Comparison of ENCODE assay signal across 8 mouse cellular contexts in genomic region chr3:108781238-108781883, GRCm38 (mm10). TPM values are rescaled to one million over a fixed set of nuclear protein-coding genes. Genes with fewer than 3 reads are reported as not detected.
A peak's percentile ranks its signal among the peaks of the same experiment; 100 is the strongest.
DNase-seq lines count a peak whose midpoint lies in the region; ATAC-seq and TF ChIP-seq lines count a peak whose summit lies in the region.

No protein-coding gene starts in this region.

- intact Hi-C loops in heart, postnatal 10 days (cut with DNase I): no loop called here

- H3K9ac ChIP-seq in limb, embryonic 14.5 days (ENCODE audit: low read depth, low read length, severe bottlenecking): no peak overlapping the region
- 0 out of 2 replicates have a peak overlapping the region, but pooled peaks have one; percentile 8 for H3K9ac ChIP-seq in stomach, postnatal 0 days (ENCODE audit: low read length)

- no peak for TF ChIP-seq EP300 in stomach, postnatal 0 days (optimal IDR thresholded peaks at IDR 0.05)

- H3K4me2 ChIP-seq in limb, embryonic 14.5 days (replicated peaks; ENCODE audit: low read depth, low read length, severe bottlenecking): no peak overlapping the region; the same call in 1 of the 2 replicates
- H3K4me2 ChIP-seq in stomach, postnatal 0 days (replicated peaks; ENCODE audit: low read depth): no peak overlapping the region

- ATAC-seq in limb, embryonic 14.5 days (ENCODE audit: low FRiP score, low read depth): peak; percentile 85
- ATAC-seq in stomach, postnatal 0 days (ENCODE audit: low FRiP score, low TSS enrichment): peak; percentile 91
- no peak for ATAC-seq in activated CD4-positive, CD25-positive, alpha-beta regulatory T cell, adult 4 months

- no peak overlapping the region for H3K4me3 ChIP-seq in limb, embryonic 14.5 days (replicated peaks; ENCODE audit: low read length)
- H3K4me3 ChIP-seq in stomach, postnatal 0 days (ENCODE audit: low read depth, low read length): no peak overlapping the region

- H3K36me3 ChIP-seq in limb, embryonic 14.5 days (ENCODE audit: control insufficient read depth, insufficient read depth, low read length): no peaks in the 10 kb centered on the region
- H3K36me3 ChIP-seq in stomach, postnatal 0 days (ENCODE audit: control insufficient read depth, insufficient read depth, low read length): no peaks in the 10 kb centered on the region

- TF ChIP-seq CTCF in brain, embryonic 14.5 days (IDR thresholded peaks at IDR 0.05; ENCODE audit: borderline replicate concordance, extremely low read depth, insufficient read depth, insufficient read length): no peak
- no peak for TF ChIP-seq CTCF in stomach, postnatal 0 days (IDR thresholded peaks at IDR 0.05; ENCODE audit: low read depth)

- peak; percentile 82 for DNase-seq in right cerebral cortex, adult 18-20 months
- DNase-seq in right cerebral cortex, postnatal 4 days: no peak
- peak; percentile 49 for DNase-seq in brain, embryonic 14.5 days (ENCODE audit: low read depth)
- DNase-seq in heart, postnatal 10 days: peak; percentile 64
- peak; percentile 73 for DNase-seq in limb, embryonic 14.5 days (ENCODE audit: low spot score)
- peak; percentile 68 for DNase-seq in stomach, postnatal 0 days (ENCODE audit: low spot score)
- DNase-seq in c-Kit-positive CD71-positive TER-119-positive erythroid progenitor cells, embryonic 14.5 days (ENCODE audit: low spot score): no peak

- H3K9me3 ChIP-seq in limb, embryonic 14.5 days (ENCODE audit: control insufficient read depth, low read length): peaks cover 7% of the 10 kb centered on the region; the same call in 1 of the 2 replicates
- 0 out of 2 replicates have a peak, but pooled peaks cover 2% of the 10 kb centered on the region for H3K9me3 ChIP-seq in stomach, postnatal 0 days (ENCODE audit: control insufficient read depth, low read length)

- WGBS in limb, embryonic 14.5 days: 32% methylated on average over 10 of the region's 10 CpGs
- WGBS in stomach, postnatal 0 days: 45% methylated on average over 10 of the region's 10 CpGs

- peaks cover 24% of the 10 kb centered on the region for H3K4me1 ChIP-seq in limb, embryonic 14.5 days (ENCODE audit: control insufficient read depth, insufficient read depth, low read length)
- peaks cover 4% of the 10 kb centered on the region for H3K4me1 ChIP-seq in stomach, postnatal 0 days (replicated peaks; ENCODE audit: control insufficient read depth, insufficient read depth)

- peak overlapping the region; percentile 80 for H3K27ac ChIP-seq in limb, embryonic 14.5 days (replicated peaks; ENCODE audit: low read depth, low read length)
- peak overlapping the region; percentile 84 for H3K27ac ChIP-seq in stomach, postnatal 0 days (replicated peaks)

- no peaks in the 10 kb centered on the region for H3K27me3 ChIP-seq in limb, embryonic 14.5 days (ENCODE audit: control insufficient read depth, insufficient read depth, low read length)
- H3K27me3 ChIP-seq in stomach, postnatal 0 days (ENCODE audit: control insufficient read depth, insufficient read depth, low read length): no peaks in the 10 kb centered on the region

- TF ChIP-seq POLR2A in brain, embryonic 14.5 days (IDR thresholded peaks at IDR 0.05; ENCODE audit: borderline replicate concordance, extremely low read depth, insufficient read depth, insufficient read length, poor library complexity, severe bottlenecking): no peak
- TF ChIP-seq POLR2A in limb, embryonic 14.5 days (IDR thresholded peaks at IDR 0.05; ENCODE audit: borderline replicate concordance, extremely low read depth, insufficient read depth, insufficient read length): no peak

RNA-seq across cellular contexts. Expression of gene Aknad1, which starts 41.9 kb away (rescaled TPM):
- polyA plus RNA-seq in brain, embryonic 14.5 days (2012; rRNA removed): 0.03 and 0.05 TPM in 2 replicates
- total RNA-seq in heart, postnatal 10 days (2021): under 1 TPM in 1 of 2 experiments, not detected in 1; 0.12 TPM
- polyA plus RNA-seq in limb, embryonic 14.5 days (2012; rRNA removed): 3.4 and 3.6 TPM in 2 replicates
- polyA plus RNA-seq in limb, embryonic 14.5 days (2014; fragmentation: Nextera tagmentation; extraction: Ambion mirVana): 2.2 TPM in 2 replicates
- polyA plus RNA-seq in stomach, postnatal 0 days (2015; fragmentation: Nextera tagmentation; extraction: Ambion mirVana): 0.30 and 0.85 TPM in 2 replicates
- polyA plus RNA-seq in activated CD4-positive, CD25-positive, alpha-beta regulatory T cell, adult 4 months (2017; shearing (Covaris generic)): not detected

RNA-seq across cellular contexts. Expression of gene Stxbp3, which starts 59.0 kb away (rescaled TPM):
- polyA plus RNA-seq in brain, embryonic 14.5 days (2012; rRNA removed): 9.9 and 11.8 TPM in 2 replicates
- 10 to 100 TPM; 25.8 to 31.8 TPM for total RNA-seq in heart, postnatal 10 days (2021)
- polyA plus RNA-seq in limb, embryonic 14.5 days (2012; rRNA removed): 23.5 and 28.4 TPM in 2 replicates
- polyA plus RNA-seq in limb, embryonic 14.5 days (2014; fragmentation: Nextera tagmentation; extraction: Ambion mirVana): 33.0 and 38.1 TPM in 2 replicates
- 38.6 and 39.3 TPM in 2 replicates for polyA plus RNA-seq in stomach, postnatal 0 days (2015; fragmentation: Nextera tagmentation; extraction: Ambion mirVana)
- 10 to 100 TPM; 58.1 to 69.1 TPM for polyA plus RNA-seq in activated CD4-positive, CD25-positive, alpha-beta regulatory T cell, adult 4 months (2017; shearing (Covaris generic))

RNA-seq across cellular contexts. Expression of gene Gpsm2, which starts 59.3 kb away (rescaled TPM):
- 14.5 and 14.7 TPM in 2 replicates for polyA plus RNA-seq in brain, embryonic 14.5 days (2012; rRNA removed)
- total RNA-seq in heart, postnatal 10 days (2021): 1 to 10 TPM; 8.0 to 8.8 TPM
- polyA plus RNA-seq in limb, embryonic 14.5 days (2012; rRNA removed): 38.2 and 55.2 TPM in 2 replicates
- 120 and 121 TPM in 2 replicates for polyA plus RNA-seq in limb, embryonic 14.5 days (2014; fragmentation: Nextera tagmentation; extraction: Ambion mirVana)
- 31.1 and 32.0 TPM in 2 replicates for polyA plus RNA-seq in stomach, postnatal 0 days (2015; fragmentation: Nextera tagmentation; extraction: Ambion mirVana)
- polyA plus RNA-seq in activated CD4-positive, CD25-positive, alpha-beta regulatory T cell, adult 4 months (2017; shearing (Covaris generic)): 1 to 10 TPM; 4.3 to 5.5 TPM

Comparison
In these comparisons a context has a peak if more than half of its experiments do, and no peak if none do; other contexts are left out.
1. DNase-seq: peak in right cerebral cortex, adult 18-20 months (single experiment), brain, embryonic 14.5 days (single experiment), heart, postnatal 10 days (2 of 2), limb, embryonic 14.5 days (single experiment) and stomach, postnatal 0 days (single experiment); none in right cerebral cortex, postnatal 4 days (single experiment) and c-Kit-positive CD71-positive TER-119-positive erythroid progenitor cells, embryonic 14.5 days (single experiment).